Mouse (Mus musculus) olfactory bulb, adult 2 months (tissue): ENCODE measurements around the gene Med12l. TPM values are rescaled to one million over a fixed set of nuclear protein-coding genes. Genes with fewer than 3 reads are reported as not detected.

Source experiments
- H3K27ac ChIP-seq: fragments of 200-500 bp; 2 replicates; pipeline ENCODE4 v1.5.1; 2012; ENCODE audit warnings: low read depth, low read length; ENCODE audit not compliant: insufficient read depth
- H3K4me1 ChIP-seq: fragments of 200-500 bp; 2 replicates; pipeline ENCODE4 v1.6.1; 2012; ENCODE audit warnings: low read length; ENCODE audit not compliant: control insufficient read depth, insufficient read depth
- H3K4me3 ChIP-seq: fragments of 200-500 bp; 2 replicates; pipeline ENCODE4 v1.5.1; 2012; ENCODE audit warnings: mild to moderate bottlenecking, low read depth, low read length, moderate library complexity; ENCODE audit not compliant: insufficient read depth
- CTCF ChIP-seq: fragments of 200-500 bp; IDR thresholded peaks from 2 replicates; pipeline ENCODE4 v1.5.1; 2012; ENCODE audit warnings: low read depth, mild to moderate bottlenecking, low read length, moderate library complexity; ENCODE audit not compliant: insufficient read depth
- POLR2A ChIP-seq: fragments of 200-500 bp; IDR thresholded peaks from 2 replicates; pipeline ENCODE4 v1.6.1; 2012; ENCODE audit warnings: mild to moderate bottlenecking, low read depth, low read length, moderate library complexity; ENCODE audit not compliant: insufficient read depth
- WGBS: fragments of 180-500 bp; shearing (Covaris S2); methylation state at CpG from one replicate; pipeline ENCODE4 v1.1.7; 2018; 5-methylcytosine and 5-hydroxymethylcytosine counted together
- polyA plus RNA-seq: library from polyadenylated mRNA; stranded (reverse); fragments of >200 nt; gene quantifications from 2 replicates; pipeline ENCODE4 v1.2.4, GENCODE M21; 2012; ENCODE audit warnings: low replicate concordance; ENCODE audit not compliant: missing spikeins, insufficient read depth, insufficient read length

Med12l gene
- not detected in 2 replicates for polyA plus RNA-seq

DNA sequence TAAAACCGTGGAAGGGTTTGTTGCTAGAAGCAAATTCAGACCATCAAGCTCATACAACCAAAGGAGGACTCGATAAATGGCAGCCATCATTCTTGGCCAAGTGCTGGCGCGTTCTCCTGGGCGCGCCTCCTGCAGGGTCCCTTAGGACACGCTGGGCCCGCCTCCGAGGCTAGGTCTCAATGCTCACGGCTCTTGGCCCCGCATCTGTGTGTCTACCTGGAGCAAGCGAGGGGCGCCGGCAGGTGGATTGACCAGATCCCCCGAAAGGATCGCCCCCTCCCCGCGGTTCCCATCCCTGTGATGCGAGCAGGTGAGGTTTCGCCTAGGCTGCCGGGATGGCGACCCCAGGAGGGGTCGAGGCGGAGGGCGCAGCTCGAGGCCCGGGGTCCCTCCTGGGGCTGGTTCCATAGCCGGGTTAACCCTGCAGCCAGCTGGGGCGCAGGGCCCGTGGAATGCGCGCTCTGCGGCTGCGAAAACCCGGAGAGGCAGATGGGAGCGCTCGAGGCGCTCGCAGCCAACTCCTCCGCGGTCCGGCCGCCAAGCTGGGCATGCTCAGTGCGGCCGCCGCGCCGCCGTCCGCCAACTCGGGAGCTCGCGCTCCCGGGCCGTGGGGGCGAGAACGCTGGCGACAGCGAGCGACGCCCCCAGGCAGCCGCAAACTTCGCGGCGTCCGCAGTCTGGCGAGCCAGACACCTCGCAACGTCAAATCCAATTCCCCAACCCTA is at the start of gene Med12l:
Med12l (plus strand) TSS at position 555 of the 725 bp plus-strand sequence.
- H3K4me3 ChIP-seq: peak within 1 kb of the TSS; percentile 66
- H3K27ac ChIP-seq: peak within 1 kb of the TSS; percentile 67
- H3K4me1 ChIP-seq: peaks cover 7% of the 10 kb centered on the region; the same call in 1 of the 2 replicates
- WGBS: under 1% methylated on average over 69 of the region's 69 CpGs
- TF ChIP-seq POLR2A: no peak; the same call in 1 of the 2 replicates
- TF ChIP-seq CTCF: no peak

DNA sequence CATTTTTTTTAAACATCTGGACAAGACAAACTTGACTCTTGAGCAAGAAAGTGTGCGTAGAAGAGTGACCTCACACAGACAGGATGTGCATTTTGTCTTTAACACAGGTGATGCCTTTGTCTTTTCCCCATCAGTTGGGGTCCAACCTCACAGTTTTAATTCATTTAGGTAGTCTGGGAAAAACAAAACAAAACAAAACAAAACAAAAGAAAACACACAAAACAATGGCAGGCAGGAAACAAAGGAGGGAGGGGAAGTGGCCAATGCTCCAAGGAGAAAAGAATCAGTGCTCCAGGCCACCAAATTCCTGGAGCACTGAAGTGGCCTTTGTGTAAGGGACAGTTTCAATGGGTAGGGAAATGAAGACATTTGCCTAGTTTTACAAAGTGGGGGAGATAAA is 44.5 kb upstream of the Med12l start:
- 95% methylated on average over 1 of the region's 1 CpGs for WGBS
- no peak for TF ChIP-seq POLR2A
- TF ChIP-seq CTCF: no peak

DNA sequence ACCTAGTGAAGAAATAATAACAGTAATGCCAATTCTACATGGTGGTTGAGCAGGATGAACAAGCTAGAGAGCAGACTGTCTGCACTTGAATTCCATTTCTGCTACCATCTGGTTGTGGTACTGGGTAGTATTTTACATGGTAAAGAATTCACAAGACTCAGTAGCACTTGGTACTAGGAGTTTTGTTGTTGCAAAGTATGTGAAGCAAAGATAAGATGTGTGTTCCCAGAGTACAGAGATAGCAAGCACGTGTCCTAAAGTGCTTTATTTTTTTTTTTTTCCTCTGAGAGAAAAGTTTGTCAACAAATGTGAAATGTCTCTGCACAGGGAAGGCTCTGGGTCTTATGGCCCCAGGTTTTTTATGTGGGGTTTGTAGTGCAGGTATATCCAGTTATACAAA is 28.2 kb upstream of the Med12l start:
- no peak overlapping the region for H3K4me3 ChIP-seq
- H3K27ac ChIP-seq: no peak overlapping the region
- no peaks in the 10 kb centered on the region for H3K4me1 ChIP-seq
- WGBS: 60% methylated on average over 1 of the region's 1 CpGs
- TF ChIP-seq CTCF (no peak), POLR2A (no peak)

More for the DNA sequence above, 44.5 kb upstream of the Med12l start:
- no peak overlapping the region for H3K4me3 ChIP-seq
- no peak overlapping the region for H3K27ac ChIP-seq
- H3K4me1 ChIP-seq: no peaks in the 10 kb centered on the region

DNA sequence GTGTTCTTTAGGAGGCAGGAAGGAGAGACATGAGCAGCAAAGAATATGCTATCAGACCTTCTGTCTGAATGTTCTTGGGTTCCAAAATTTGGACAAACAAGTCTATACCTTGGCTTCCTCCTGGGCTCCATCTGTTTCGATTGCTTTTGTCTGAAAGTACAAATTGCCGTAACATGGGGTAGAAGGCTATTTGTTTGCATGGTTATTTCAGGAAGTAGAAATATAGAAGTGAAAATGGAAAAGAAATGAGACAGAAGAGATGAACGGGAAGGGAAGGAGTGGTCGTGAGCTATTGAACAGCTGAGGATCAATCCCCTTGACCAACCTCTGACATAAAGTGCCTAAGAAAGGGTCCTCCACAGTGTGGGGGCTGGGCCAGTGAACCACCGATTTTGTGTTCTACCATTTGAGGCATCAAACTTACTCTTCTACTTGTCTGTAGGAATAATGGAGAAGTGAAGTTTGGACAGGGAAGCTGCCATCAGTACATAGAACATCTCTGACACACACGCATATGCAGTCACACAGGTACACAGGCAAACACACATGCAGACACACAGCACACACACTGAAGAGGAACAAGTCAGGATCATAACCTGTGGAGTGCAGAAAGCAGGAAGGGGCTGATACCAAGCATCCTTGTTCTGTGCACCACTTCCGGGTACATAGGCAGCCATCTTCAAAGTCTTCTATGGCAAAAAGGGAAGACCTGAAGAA is 27.6 kb upstream of the Med12l start:
- no peak overlapping the region for H3K27ac ChIP-seq
- WGBS: 92% methylated on average over 7 of the region's 7 CpGs
- TF ChIP-seq CTCF (no peak), POLR2A (no peak)
- no peak overlapping the region for H3K4me3 ChIP-seq
- H3K4me1 ChIP-seq: peaks cover 2% of the 10 kb centered on the region; the same call in 1 of the 2 replicates

DNA sequence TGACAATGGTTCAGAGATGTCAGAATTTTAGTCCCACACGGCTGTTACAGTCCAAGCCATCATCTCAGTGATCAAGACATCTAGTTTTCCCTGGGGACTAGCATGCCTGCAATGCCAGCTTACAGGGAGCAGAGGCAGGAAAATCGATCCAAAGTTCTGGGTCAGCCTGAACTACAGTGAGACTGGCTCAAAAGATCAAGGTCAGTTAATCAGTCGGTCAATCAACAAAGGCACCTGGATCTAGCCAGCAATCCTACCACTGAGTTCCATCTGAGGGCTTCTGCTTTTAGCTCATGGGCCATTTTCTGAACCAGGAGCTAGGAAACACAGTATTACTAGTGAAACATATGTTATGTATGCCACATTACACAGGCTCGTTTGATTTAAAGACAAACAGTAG is 25.0 kb upstream of the Med12l start:
- Histone ChIP-seq H3K4me3 (no peak overlapping the region), H3K4me1 (peaks cover 3% of the 10 kb centered on the region; the same call in 1 of the 2 replicates), H3K27ac (no peak overlapping the region)
- WGBS: 68% methylated on average over 4 of the region's 4 CpGs
- TF ChIP-seq CTCF (no peak), POLR2A (no peak)

DNA sequence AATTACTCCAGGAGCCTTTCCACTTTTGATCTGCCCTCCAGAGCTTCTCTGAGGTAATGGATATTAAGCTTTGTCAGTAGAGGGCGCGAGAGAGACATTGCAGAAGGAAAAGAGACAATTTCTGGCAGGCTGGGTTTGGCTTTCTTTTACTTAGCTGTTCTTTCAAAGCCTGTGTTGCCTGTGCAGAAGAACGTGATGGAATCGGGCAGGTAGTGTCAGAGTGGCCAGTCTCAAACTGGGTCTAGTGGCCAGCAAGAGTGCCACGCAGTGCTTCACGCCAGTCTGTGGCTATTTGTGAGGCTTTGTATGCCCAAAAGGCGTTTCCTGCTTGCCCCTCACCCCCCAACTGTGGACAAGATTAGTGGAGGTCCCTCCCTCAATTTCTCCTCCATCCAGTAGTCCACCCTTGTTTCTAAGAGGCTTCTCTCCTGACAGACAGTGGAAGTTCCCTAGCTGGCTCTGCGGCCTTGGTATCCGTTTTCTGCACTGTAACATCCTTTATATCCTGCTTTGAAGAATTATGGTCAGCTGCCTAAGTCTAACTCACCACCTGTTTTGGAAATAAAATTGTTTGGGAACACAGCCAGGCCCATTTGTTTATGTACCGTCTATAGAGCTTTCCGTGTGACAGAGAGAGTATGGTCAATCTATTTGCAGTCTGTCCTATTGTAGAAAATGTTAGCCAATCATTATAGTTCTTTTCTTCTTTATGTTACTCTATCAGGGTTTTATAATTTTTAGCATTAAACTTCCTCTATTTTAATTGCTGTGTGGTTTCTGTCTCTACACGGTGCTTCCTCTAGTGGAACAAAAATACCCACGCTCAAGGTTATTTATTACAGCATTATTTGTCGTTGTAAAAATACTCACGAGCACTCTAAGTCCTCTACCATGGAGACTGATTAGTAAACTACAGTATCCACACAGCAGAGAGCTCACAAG is 22.5 kb upstream of the Med12l start:
- Histone ChIP-seq H3K4me3 (peak overlapping the region; percentile 15; the same call in 1 of the 2 replicates), H3K27ac (no peak overlapping the region), H3K4me1 (peaks cover 3% of the 10 kb centered on the region; the same call in 1 of the 2 replicates)
- TF ChIP-seq POLR2A: no peak
- TF ChIP-seq CTCF: 0 out of 2 replicates have a peak, but pooled peaks have one; percentile 14
- 34% methylated on average over 15 of the region's 15 CpGs for WGBS

DNA sequence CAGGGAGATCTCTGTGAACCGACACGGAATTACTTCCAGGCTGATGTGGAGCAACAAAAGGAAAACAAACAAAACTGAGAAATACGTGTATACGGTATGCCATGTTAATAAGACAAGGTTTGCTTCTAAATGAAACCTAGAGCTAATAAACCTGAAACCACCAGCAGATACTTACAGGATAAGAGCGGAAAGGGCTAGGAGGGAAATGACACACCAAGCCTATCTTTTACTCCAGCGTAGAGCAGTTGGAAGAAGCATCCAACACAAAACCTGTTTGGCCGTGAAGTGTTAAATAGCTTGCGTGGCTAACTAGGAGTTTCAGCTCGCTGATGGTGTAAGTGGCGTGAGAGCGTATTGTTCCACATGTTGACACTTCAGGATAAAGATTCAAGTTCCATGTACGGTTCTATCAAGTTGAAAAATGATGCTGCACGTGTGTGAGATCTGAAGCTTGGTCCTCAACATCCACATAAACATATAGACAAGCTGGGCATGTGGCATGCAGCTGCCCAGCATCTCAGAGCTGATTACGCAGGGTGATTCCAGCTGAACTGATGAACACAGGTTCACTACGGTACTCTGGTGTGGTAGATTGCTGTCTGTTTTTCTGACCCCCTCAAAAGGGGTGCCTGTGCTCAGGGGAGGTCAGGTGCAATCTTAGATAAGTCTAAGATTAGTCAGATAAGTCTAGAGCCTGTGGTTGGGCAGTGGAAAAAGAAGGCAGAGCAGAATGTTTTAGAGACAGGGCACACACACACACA is 21.6 kb upstream of the Med12l start:
- WGBS: 80% methylated on average over 15 of the region's 15 CpGs
- Histone ChIP-seq H3K4me3 (no peak overlapping the region), H3K27ac (no peak overlapping the region), H3K4me1 (peaks cover 3% of the 10 kb centered on the region; the same call in 1 of the 2 replicates)
- no peak for TF ChIP-seq POLR2A
- TF ChIP-seq CTCF: no peak

DNA sequence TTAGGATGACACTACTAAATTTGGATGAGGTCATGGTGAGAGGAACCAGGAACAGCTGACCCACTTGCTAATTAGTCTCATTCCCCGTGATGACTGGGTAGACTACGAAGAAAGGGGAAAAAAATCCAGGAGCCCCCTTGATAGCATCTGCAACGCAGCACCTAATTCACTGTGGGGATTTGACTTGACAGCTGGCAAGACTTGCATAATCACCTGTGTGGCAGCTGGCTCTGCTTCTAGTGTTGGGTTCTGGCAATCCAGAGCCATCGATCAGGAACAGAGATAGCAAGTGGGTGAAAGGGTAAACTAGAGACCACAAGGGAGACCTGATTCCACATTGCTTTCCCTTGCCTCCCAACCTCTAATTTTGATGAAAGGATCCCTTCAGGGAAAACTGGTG is 19.8 kb upstream of the Med12l start:
- Histone ChIP-seq H3K4me1 (peaks cover 3% of the 10 kb centered on the region; the same call in 1 of the 2 replicates), H3K27ac (no peak overlapping the region), H3K4me3 (no peak overlapping the region)
- no peak for TF ChIP-seq CTCF
- TF ChIP-seq POLR2A: no peak
- 80% methylated on average over 4 of the region's 4 CpGs for WGBS
